Mouse (Mus musculus) heart, embryonic 15.5 days (tissue): Measurements from ENCODE around the gene Epn3. TPM values are rescaled to one million over a fixed set of nuclear protein-coding genes. Genes with fewer than 3 reads are reported as not detected.
A peak's percentile ranks its signal among the peaks of the same experiment; 100 is the strongest.

Experiments used
- ATAC-seq: fragments of 200-750 bp; cut with Nextera tagmentation; replicated peaks from 2 replicates; pipeline ENCODE4 v1.8.0; 2017; ENCODE audit warnings: low read depth, moderate TSS enrichment; ENCODE audit not compliant: insufficient number of reproducible peaks, insufficient read depth, low FRiP score
- H3K27ac ChIP-seq: fragments of 300-500 bp; sonication (generic); 2 replicates; pipeline ENCODE4 v1.5.1; 2015; ENCODE audit warnings: mild to moderate bottlenecking, inconsistent platforms
- H3K27me3 ChIP-seq: fragments of 300-500 bp; sonication (generic); 2 replicates; pipeline ENCODE4 v1.6.1; 2015; ENCODE audit warnings: inconsistent platforms
- H3K36me3 ChIP-seq: fragments of 300-500 bp; sonication (generic); 2 replicates; pipeline ENCODE4 v1.6.1; 2015; ENCODE audit warnings: mild to moderate bottlenecking, inconsistent platforms
- H3K4me1 ChIP-seq: fragments of 300-500 bp; sonication (generic); replicated peaks from 2 replicates; pipeline ENCODE4 v1.6.1; 2015; ENCODE audit warnings: inconsistent platforms
- H3K4me2 ChIP-seq: fragments of 300-500 bp; sonication (generic); 2 replicates; pipeline ENCODE4 v1.6.1; 2015; ENCODE audit warnings: inconsistent platforms, mild to moderate bottlenecking, moderate library complexity
- H3K4me3 ChIP-seq: fragments of 300-500 bp; sonication (generic); 2 replicates; pipeline ENCODE4 v1.5.1; 2015; ENCODE audit warnings: mild to moderate bottlenecking, inconsistent platforms
- H3K9ac ChIP-seq: fragments of 300-500 bp; sonication (generic); 2 replicates; pipeline ENCODE4 v1.6.1; 2015; ENCODE audit warnings: mild to moderate bottlenecking, inconsistent platforms
- H3K9me3 ChIP-seq: fragments of 300-500 bp; sonication (generic); replicated peaks from 2 replicates; pipeline ENCODE4 v1.6.1; 2016; ENCODE audit warnings: inconsistent platforms
- WGBS: fragments of 180-500 bp; shearing (Covaris S2); methylation state at CpG from one replicate; pipeline ENCODE4 v1.1.7; 2015; ENCODE audit warnings: mixed read lengths; 5-methylcytosine and 5-hydroxymethylcytosine counted together
- polyA plus RNA-seq: library from polyadenylated mRNA; unstranded; fragments of >200 nt; fragmentation: Nextera tagmentation; extraction: Ambion mirVana; gene quantifications from 2 replicates; pipeline ENCODE4 v1.2.1, GENCODE M21; 2015

The Epn3 gene
- 13.1 and 16.9 TPM in 2 replicates for polyA plus RNA-seq

- Histone ChIP-seq H3K27me3 (0 out of 2 replicates have a peak, but pooled peaks cover 2% of the 10 kb centered on the region), H3K27ac (peak within 1 kb of the TSS; percentile 94), H3K4me2 (peak within 1 kb of the TSS; percentile 73), H3K36me3 (peaks cover 6% of the 10 kb centered on the region; the same call in 1 of the 2 replicates), H3K9me3 (no peaks in the 10 kb centered on the region), H3K4me1 (peaks cover 53% of the 10 kb centered on the region), H3K9ac (peak within 1 kb of the TSS; percentile 70), H3K4me3 (peak within 1 kb of the TSS; percentile 61)
- 0% methylated on average over 26 of the region's 26 CpGs for WGBS
- peak; percentile 48; the same call in 1 of the 2 replicates for ATAC-seq
These were observed at the start of gene Epn3 for GRCm38 (mm10) chr11:94499661-94500152. Epn3 (minus strand) TSS chr11:94499974.

GRCm38 (mm10) chr11:94548888-94549690 is 49.3 kb upstream of the Epn3 start, which contains the start of gene Rsad1:
Rsad1 (minus strand) TSS chr11:94549255.
- Histone ChIP-seq H3K4me1 (peaks cover 16% of the 10 kb centered on the region), H3K36me3 (no peaks in the 10 kb centered on the region), H3K27me3 (no peaks in the 10 kb centered on the region), H3K27ac (peak within 1 kb of the TSS; percentile 88), H3K4me2 (peak within 1 kb of the TSS; percentile 83), H3K9me3 (no peaks in the 10 kb centered on the region), H3K9ac (peak within 1 kb of the TSS; percentile 66), H3K4me3 (peak within 1 kb of the TSS; percentile 57)
- 4% methylated on average over 49 of the region's 49 CpGs for WGBS
- peak; percentile 88 for ATAC-seq

DNA sequence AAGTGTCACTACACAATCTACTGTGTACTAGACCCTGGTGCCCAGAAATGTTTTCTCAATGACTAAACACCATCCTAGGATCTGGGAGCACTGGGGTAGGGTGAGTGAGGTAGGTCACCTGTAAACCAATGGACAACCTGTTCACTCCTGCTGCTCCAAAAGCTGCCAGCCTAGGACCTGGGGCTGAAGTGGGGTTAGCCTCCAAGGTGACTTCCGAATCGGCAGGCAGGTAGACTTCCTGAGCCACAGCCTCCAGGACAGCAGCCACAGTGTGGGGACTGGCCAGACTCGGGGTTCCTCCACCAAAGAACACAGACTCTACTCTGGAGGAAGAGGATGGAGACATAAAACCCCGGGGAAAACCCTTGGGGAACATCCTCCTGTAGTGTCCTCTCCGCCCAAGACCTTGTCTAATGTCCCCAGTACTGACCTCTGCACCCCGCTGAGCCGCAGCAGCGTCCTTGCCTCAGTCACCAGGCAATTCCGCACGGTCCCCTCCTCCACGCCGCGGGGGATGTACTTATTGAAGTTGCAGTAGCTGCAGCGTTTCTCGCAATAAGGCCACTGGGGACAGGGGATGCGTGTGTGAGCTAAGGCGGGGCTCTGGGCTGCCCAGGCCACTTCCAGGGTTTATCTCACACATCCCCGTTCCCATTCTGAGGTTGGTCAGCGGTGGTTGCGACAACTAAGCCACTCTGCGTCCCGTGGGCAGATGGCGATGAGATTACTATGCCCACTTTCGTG is 48.4 kb upstream of the Epn3 start:
- H3K36me3 ChIP-seq: no peaks in the 10 kb centered on the region
- H3K9me3 ChIP-seq: no peaks in the 10 kb centered on the region
- H3K4me1 ChIP-seq: peaks cover 20% of the 10 kb centered on the region
- peak overlapping the region; percentile 57 for H3K4me3 ChIP-seq
- peak overlapping the region; percentile 88 for H3K27ac ChIP-seq
- H3K27me3 ChIP-seq: no peaks in the 10 kb centered on the region
- H3K9ac ChIP-seq: peak overlapping the region; percentile 66
- ATAC-seq: peak; percentile 7; the same call in 1 of the 2 replicates
- WGBS: 10% methylated on average over 24 of the region's 24 CpGs
- peak overlapping the region; percentile 83 for H3K4me2 ChIP-seq

DNA sequence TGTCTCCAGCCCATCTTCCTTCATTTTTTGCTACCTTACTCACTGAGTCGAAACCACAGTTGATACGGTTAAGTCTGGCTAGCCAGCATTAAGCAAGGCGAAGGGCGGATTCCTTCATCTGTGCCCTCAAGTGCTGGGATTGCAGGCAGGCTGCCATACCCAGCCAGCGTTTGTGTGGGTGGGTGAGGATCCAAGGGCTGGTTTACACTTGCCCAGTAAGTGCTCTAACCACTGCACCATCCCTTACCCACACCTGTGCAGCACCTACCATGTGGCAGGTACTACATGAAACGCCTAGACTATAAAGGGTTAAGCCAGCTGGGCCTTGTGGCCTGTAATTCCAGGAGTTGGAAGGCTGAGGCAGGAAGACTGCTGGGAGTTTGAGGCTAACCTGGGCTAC is 47.5 kb upstream of the Epn3 start:
- Histone ChIP-seq H3K27me3 (no peaks in the 10 kb centered on the region), H3K4me2 (no peak overlapping the region), H3K4me3 (no peak overlapping the region), H3K4me1 (peaks cover 20% of the 10 kb centered on the region), H3K36me3 (no peaks in the 10 kb centered on the region), H3K9ac (no peak overlapping the region), H3K27ac (no peak overlapping the region), H3K9me3 (no peaks in the 10 kb centered on the region)
- ATAC-seq: no peak
- 89% methylated on average over 6 of the region's 6 CpGs for WGBS

GRCm38 (mm10) chr11:94546381-94546780 is 46.6 kb upstream of the Epn3 start:
- Histone ChIP-seq H3K27me3 (no peaks in the 10 kb centered on the region), H3K4me3 (no peak overlapping the region), H3K9ac (no peak overlapping the region), H3K36me3 (no peaks in the 10 kb centered on the region), H3K4me1 (peaks cover 20% of the 10 kb centered on the region), H3K4me2 (no peak overlapping the region), H3K27ac (no peak overlapping the region), H3K9me3 (no peaks in the 10 kb centered on the region)
- no peak for ATAC-seq
- WGBS: 98% methylated on average over 5 of the region's 5 CpGs

GRCm38 (mm10) chr11:94544422-94544821 is 44.6 kb upstream of the Epn3 start:
- H3K4me1 ChIP-seq: peaks cover 17% of the 10 kb centered on the region
- ATAC-seq: no peak
- H3K9ac ChIP-seq: no peak overlapping the region
- no peaks in the 10 kb centered on the region for H3K36me3 ChIP-seq
- no peaks in the 10 kb centered on the region for H3K9me3 ChIP-seq
- no peak overlapping the region for H3K27ac ChIP-seq
- peak overlapping the region; percentile 47 for H3K4me2 ChIP-seq
- H3K4me3 ChIP-seq: peak overlapping the region; percentile 18
- WGBS: 47% methylated on average over 18 of the region's 18 CpGs
- no peaks in the 10 kb centered on the region for H3K27me3 ChIP-seq

DNA sequence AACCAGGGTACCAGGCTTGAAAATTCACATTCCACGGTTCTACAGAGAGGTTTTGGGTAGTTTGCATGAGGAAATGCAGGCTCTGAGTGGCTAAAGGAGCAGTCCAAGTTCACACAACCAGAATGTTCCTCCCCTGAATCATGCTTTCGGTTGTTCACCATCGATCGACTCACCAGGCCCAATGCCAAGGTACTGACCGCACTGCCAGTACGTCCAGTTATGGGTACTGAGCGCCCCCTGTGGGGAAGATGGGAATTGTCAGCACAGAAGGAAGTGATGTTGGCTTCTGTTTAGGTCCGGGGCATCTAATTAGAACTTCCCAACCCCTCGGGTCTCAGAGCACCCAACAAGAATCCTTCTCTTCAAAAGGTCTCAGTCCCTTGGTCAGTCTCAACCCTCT is 44.2 kb upstream of the Epn3 start:
- 0 out of 2 replicates have a peak overlapping the region, but pooled peaks have one; percentile 4 for H3K9ac ChIP-seq
- H3K27ac ChIP-seq: no peak overlapping the region
- peaks cover 15% of the 10 kb centered on the region for H3K4me1 ChIP-seq
- H3K4me3 ChIP-seq: peak overlapping the region; percentile 18
- H3K36me3 ChIP-seq: no peaks in the 10 kb centered on the region
- no peaks in the 10 kb centered on the region for H3K9me3 ChIP-seq
- no peaks in the 10 kb centered on the region for H3K27me3 ChIP-seq
- peak overlapping the region; percentile 47 for H3K4me2 ChIP-seq
- WGBS: 18% methylated on average over 9 of the region's 9 CpGs
- 0 out of 2 replicates have a peak, but pooled peaks have one; percentile 21 for ATAC-seq

DNA sequence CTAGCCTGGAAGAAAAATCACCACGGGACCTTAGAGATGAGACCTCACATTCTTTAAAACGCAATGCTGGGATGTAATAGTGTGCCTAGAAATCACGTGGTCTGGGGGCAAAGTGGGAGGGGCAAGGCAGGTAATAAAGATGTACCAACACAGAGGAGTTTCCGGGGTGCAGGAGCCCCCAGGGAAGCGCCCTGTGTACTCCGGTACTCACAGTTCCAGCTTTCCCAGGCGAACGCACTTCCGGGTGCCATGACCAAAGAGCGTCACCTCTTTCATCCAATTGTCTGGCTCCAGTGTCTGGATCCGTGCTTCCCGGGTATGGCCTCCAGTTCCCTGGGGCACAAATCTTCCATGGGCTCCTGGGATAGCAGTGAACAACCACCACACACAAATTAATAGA is 43.6 kb upstream of the Epn3 start:
- no peak for ATAC-seq
- H3K36me3 ChIP-seq: no peaks in the 10 kb centered on the region
- H3K4me1 ChIP-seq: peaks cover 14% of the 10 kb centered on the region
- no peak overlapping the region for H3K9ac ChIP-seq
- H3K27ac ChIP-seq: no peak overlapping the region
- H3K9me3 ChIP-seq: no peaks in the 10 kb centered on the region
- H3K4me2 ChIP-seq: no peak overlapping the region
- WGBS: 84% methylated on average over 12 of the region's 12 CpGs
- no peaks in the 10 kb centered on the region for H3K27me3 ChIP-seq
- H3K4me3 ChIP-seq: no peak overlapping the region

- no peaks in the 10 kb centered on the region for H3K36me3 ChIP-seq
- no peak overlapping the region for H3K4me2 ChIP-seq
- H3K9ac ChIP-seq: no peak overlapping the region
- H3K9me3 ChIP-seq: no peaks in the 10 kb centered on the region
- 86% methylated on average over 4 of the region's 4 CpGs for WGBS
- no peak overlapping the region for H3K4me3 ChIP-seq
- no peaks in the 10 kb centered on the region for H3K27me3 ChIP-seq
- ATAC-seq: no peak
- no peak overlapping the region for H3K27ac ChIP-seq
- peaks cover 9% of the 10 kb centered on the region for H3K4me1 ChIP-seq
These were observed 42.6 kb upstream of the Epn3 start for GRCm38 (mm10) chr11:94542400-94542799.

- H3K4me2 ChIP-seq: no peak overlapping the region
- no peak overlapping the region for H3K9ac ChIP-seq
- no peaks in the 10 kb centered on the region for H3K36me3 ChIP-seq
- H3K27me3 ChIP-seq: no peaks in the 10 kb centered on the region
- no peaks in the 10 kb centered on the region for H3K9me3 ChIP-seq
- H3K4me1 ChIP-seq: peaks cover 9% of the 10 kb centered on the region
- H3K27ac ChIP-seq: no peak overlapping the region
- 81% methylated on average over 7 of the region's 7 CpGs for WGBS
- H3K4me3 ChIP-seq: no peak overlapping the region
- ATAC-seq: no peak
These were observed 40.0 kb upstream of the Epn3 start for GRCm38 (mm10) chr11:94539761-94540160.

GRCm38 (mm10) chr11:94538733-94539292 is 39.0 kb upstream of the Epn3 start:
- H3K4me3 ChIP-seq: no peak overlapping the region
- no peak overlapping the region for H3K9ac ChIP-seq
- H3K27ac ChIP-seq: no peak overlapping the region
- 57% methylated on average over 8 of the region's 8 CpGs for WGBS
- no peaks in the 10 kb centered on the region for H3K27me3 ChIP-seq
- H3K4me2 ChIP-seq: no peak overlapping the region
- H3K36me3 ChIP-seq: no peaks in the 10 kb centered on the region
- ATAC-seq: no peak
- H3K9me3 ChIP-seq: no peaks in the 10 kb centered on the region
- H3K4me1 ChIP-seq: peaks cover 2% of the 10 kb centered on the region
